Mouse (Mus musculus) small intestine, adult 2 months (tissue): ENCODE measurements around the gene Cd164l2. TPM values are rescaled to one million over a fixed set of nuclear protein-coding genes. Genes with fewer than 3 reads are reported as not detected.
A peak's percentile ranks its signal among the peaks of the same experiment; 100 is the strongest.

ENCODE experiments used
- H3K27ac ChIP-seq: fragments of 200-500 bp; 2 replicates; pipeline ENCODE4 v1.5.1; 2012; ENCODE audit warnings: low read depth, low read length, control low read depth, inconsistent platforms; ENCODE audit not compliant: insufficient read depth
- H3K27me3 ChIP-seq: fragments of 200-500 bp; 2 replicates; pipeline ENCODE4 v1.6.1; 2012; ENCODE audit warnings: mild to moderate bottlenecking, moderate library complexity, low read length, inconsistent platforms; ENCODE audit not compliant: control insufficient read depth, insufficient read depth
- H3K36me3 ChIP-seq: fragments of 200-500 bp; 2 replicates; pipeline ENCODE4 v1.6.1; 2012; ENCODE audit warnings: mild to moderate bottlenecking, low read length, control low read depth, inconsistent platforms; ENCODE audit not compliant: control insufficient read depth, insufficient read depth
- H3K4me1 ChIP-seq: fragments of 200-500 bp; 2 replicates; pipeline ENCODE4 v1.6.1; 2012; ENCODE audit warnings: low read length, inconsistent platforms, mixed read lengths; ENCODE audit not compliant: control insufficient read depth, insufficient read depth, insufficient read length
- H3K4me3 ChIP-seq: fragments of 200-500 bp; 2 replicates; pipeline ENCODE4 v1.5.1; 2012; ENCODE audit warnings: low read depth, mild to moderate bottlenecking, control low read depth, inconsistent platforms, low read length, moderate library complexity
- CTCF ChIP-seq: fragments of 200-500 bp; IDR thresholded peaks from 2 replicates; pipeline ENCODE4 v1.5.1; 2012; ENCODE audit warnings: low read depth, mild to moderate bottlenecking, control low read depth, inconsistent platforms, low read length, moderate library complexity, mixed read lengths; ENCODE audit not compliant: insufficient replicate concordance, insufficient read length; ENCODE audit errors: extremely low read depth
- POLR2A ChIP-seq: fragments of 200-500 bp; IDR thresholded peaks from 2 replicates; pipeline ENCODE4 v1.6.1; 2012; ENCODE audit warnings: low read depth, mild to moderate bottlenecking, control low read depth, inconsistent platforms, low read length, moderate library complexity
- WGBS: fragments of 180-500 bp; shearing (Covaris S2); methylation state at CpG from one replicate; pipeline ENCODE4 v1.1.7; 2018; 5-methylcytosine and 5-hydroxymethylcytosine counted together
- polyA plus RNA-seq: library from polyadenylated mRNA; depleted of rRNA; stranded (reverse); fragments of >200 nt; gene quantifications from 2 replicates; pipeline ENCODE4 v1.2.3, GENCODE M21; 2012

Gene Cd164l2
- polyA plus RNA-seq, 1 experiment, result 0.61 TPM

- WGBS, result 94% methylated on average over 19 of the region's 19 CpGs
- Histone ChIP-seq H3K27ac (no peak overlapping the region), H3K27me3 (peaks cover 2% of the 10 kb centered on the region; the same call in 1 of the 2 replicates), H3K36me3 (no peaks in the 10 kb centered on the region), H3K4me1 (peaks cover 11% of the 10 kb centered on the region), H3K4me3 (no peak overlapping the region)
- TF ChIP-seq CTCF (no peak), POLR2A (no peak)
Observed at GRCm38 (mm10) chr4:133210788-133211390, 1.0 kb upstream of the Cd164l2 start.

GRCm38 (mm10) chr4:133212562-133213267, 784 bp downstream of the Cd164l2 start:
- peaks cover 11% of the 10 kb centered on the region for H3K4me1 ChIP-seq
- no peak overlapping the region for H3K27ac ChIP-seq
- WGBS, result 2% methylated on average over 44 of the region's 44 CpGs
- H3K27me3 ChIP-seq, result peaks cover 2% of the 10 kb centered on the region; the same call in 1 of the 2 replicates
- TF ChIP-seq POLR2A, result no peak
- TF ChIP-seq CTCF, result peak; percentile 28; the same call in 1 of the 2 replicates
- H3K36me3 ChIP-seq, result no peaks in the 10 kb centered on the region
- H3K4me3 ChIP-seq, result peak overlapping the region; percentile 70

- WGBS, result 3% methylated on average over 9 of the region's 9 CpGs
- Histone ChIP-seq H3K36me3 (no peaks in the 10 kb centered on the region), H3K27ac (no peak overlapping the region), H3K4me1 (peaks cover 11% of the 10 kb centered on the region), H3K27me3 (peaks cover 2% of the 10 kb centered on the region; the same call in 1 of the 2 replicates), H3K4me3 (no peak overlapping the region; the same call in 1 of the 2 replicates)
- TF ChIP-seq CTCF (0 out of 2 replicates have a peak, but pooled peaks have one; percentile 13), POLR2A (no peak)
Observed at GRCm38 (mm10) chr4:133213268-133213590, 1.3 kb downstream of the Cd164l2 start.

- Histone ChIP-seq H3K4me3 (no peak overlapping the region), H3K4me1 (peaks cover 11% of the 10 kb centered on the region), H3K27ac (no peak overlapping the region), H3K36me3 (no peaks in the 10 kb centered on the region), H3K27me3 (peaks cover 2% of the 10 kb centered on the region; the same call in 1 of the 2 replicates)
- TF ChIP-seq CTCF, result no peak
- TF ChIP-seq POLR2A, result no peak
- WGBS, result 53% methylated on average over 10 of the region's 10 CpGs
Observed at GRCm38 (mm10) chr4:133213661-133214060, 1.7 kb downstream of the Cd164l2 start.

GRCm38 (mm10) chr4:133217641-133218040, 5.7 kb downstream of the Cd164l2 start:
- H3K27ac ChIP-seq, result no peak overlapping the region
- WGBS, result 9% methylated on average over 5 of the region's 5 CpGs
- no peaks in the 10 kb centered on the region; the same call in 1 of the 2 replicates for H3K27me3 ChIP-seq
- TF ChIP-seq CTCF, result peak; percentile 84; the same call in 1 of the 2 replicates
- no peak for TF ChIP-seq POLR2A
- no peaks in the 10 kb centered on the region for H3K36me3 ChIP-seq
- peaks cover 11% of the 10 kb centered on the region for H3K4me1 ChIP-seq
- H3K4me3 ChIP-seq, result no peak overlapping the region

GRCm38 (mm10) chr4:133218745-133219144, 6.8 kb downstream of the Cd164l2 start:
- H3K4me1 ChIP-seq, result peaks cover 5% of the 10 kb centered on the region; the same call in 1 of the 2 replicates
- H3K4me3 ChIP-seq, result no peak overlapping the region
- TF ChIP-seq POLR2A, result no peak
- no peak for TF ChIP-seq CTCF
- H3K36me3 ChIP-seq, result no peaks in the 10 kb centered on the region
- no peaks in the 10 kb centered on the region for H3K27me3 ChIP-seq
- no peak overlapping the region for H3K27ac ChIP-seq
- WGBS, result 64% methylated on average over 3 of the region's 3 CpGs

GRCm38 (mm10) chr4:133220656-133221055, 8.7 kb downstream of the Cd164l2 start:
- TF ChIP-seq POLR2A (no peak), CTCF (no peak)
- Histone ChIP-seq H3K36me3 (no peaks in the 10 kb centered on the region), H3K4me3 (peak overlapping the region; percentile 30; the same call in 1 of the 2 replicates), H3K27me3 (no peaks in the 10 kb centered on the region), H3K4me1 (peaks cover 5% of the 10 kb centered on the region; the same call in 1 of the 2 replicates), H3K27ac (no peak overlapping the region)
- 11% methylated on average over 25 of the region's 25 CpGs for WGBS
